Mouse (Mus musculus) fibroblast of lung, adult 2 months (primary cell): ENCODE results near the gene Ifng.
"Not testable (repeated sequence)": the region's sequence is repeated elsewhere in the genome, so short reads cannot be mapped to it uniquely, and the experiment has no call there.

Experiments
- DNase-seq: peaks from one replicate; pipeline ENCODE4 v3.0.0-alpha.2; 2011; ENCODE audit warnings: low read depth

Ifng gene

DNA sequence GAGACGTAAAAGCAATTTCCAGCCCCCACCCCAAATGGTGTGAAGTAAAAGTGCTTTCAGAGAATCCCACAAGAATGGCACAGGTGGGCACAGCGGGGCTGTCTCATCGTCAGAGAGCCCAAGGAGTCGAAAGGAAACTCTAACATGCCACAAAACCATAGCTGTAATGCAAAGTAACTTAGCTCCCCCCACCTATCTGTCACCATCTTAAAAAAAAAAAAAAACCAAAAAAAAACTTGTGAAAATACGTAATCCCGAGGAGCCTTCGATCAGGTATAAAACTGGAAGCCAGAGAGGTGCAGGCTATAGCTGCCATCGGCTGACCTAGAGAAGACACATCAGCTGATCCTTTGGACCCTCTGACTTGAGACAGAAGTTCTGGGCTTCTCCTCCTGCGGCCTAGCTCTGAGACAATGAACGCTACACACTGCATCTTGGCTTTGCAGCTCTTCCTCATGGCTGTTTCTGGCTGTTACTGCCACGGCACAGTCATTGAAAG lies at the start of gene Ifng:
Ifng (plus strand) TSS at position 305 of the 499 bp plus-strand sequence.
- no peak for DNase-seq

DNA sequence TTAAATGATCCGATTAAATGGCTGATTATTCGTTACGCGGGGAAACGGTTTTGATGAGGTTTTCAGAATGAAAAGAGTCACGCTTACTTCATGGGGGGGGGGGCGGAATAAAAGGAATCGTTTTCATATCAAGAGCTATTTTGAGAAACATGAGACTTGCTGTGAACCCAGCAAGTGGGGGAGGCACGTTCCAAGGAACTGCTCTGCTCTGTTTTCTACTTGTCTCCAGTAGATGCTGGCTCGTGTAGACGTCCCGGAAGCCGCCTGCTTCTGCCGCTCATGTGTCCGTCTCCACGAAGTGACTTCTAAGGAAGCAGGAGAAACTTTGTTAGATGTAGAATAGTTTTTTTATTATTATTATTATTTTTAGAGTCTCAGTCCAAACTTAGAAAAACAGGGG lies 40.9 kb upstream of the Ifng start:
- no peak for DNase-seq

DNA sequence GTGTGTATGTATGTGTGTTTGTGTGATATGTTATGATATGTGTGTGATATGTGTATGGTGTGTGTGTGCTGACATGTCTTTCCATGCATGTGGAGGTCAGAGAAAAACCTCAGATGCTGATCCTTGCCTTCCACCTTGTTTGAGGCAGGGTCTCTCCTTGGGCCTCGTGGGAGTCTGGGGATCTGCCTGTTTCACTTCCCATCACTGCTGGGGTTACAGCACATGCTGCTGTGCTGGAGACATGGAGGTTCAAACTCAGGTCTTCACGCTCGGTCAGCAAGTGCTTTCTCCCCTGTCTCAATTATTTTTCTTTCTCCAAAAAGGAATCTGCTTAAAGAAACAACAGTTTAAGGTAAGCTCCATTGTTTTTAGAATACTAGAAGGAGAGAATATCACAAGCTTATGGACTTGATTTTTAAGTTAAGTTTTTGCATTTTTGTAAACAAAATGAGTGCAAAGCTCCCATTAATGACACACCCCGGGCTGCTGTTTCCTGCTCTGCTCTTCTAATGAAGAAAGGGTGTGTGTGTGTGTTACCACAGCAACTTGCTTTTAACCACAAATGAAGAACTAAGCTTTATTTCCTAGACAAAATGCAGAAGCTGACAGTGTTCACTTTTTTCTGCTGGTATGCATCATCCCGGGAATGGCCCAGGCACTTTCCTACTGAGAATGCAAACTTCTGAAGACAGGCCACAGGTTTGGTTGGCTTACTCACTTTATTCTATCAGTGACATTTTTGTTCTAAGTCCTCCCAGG lies 34.2 kb upstream of the Ifng start:
- no peak for DNase-seq

DNA sequence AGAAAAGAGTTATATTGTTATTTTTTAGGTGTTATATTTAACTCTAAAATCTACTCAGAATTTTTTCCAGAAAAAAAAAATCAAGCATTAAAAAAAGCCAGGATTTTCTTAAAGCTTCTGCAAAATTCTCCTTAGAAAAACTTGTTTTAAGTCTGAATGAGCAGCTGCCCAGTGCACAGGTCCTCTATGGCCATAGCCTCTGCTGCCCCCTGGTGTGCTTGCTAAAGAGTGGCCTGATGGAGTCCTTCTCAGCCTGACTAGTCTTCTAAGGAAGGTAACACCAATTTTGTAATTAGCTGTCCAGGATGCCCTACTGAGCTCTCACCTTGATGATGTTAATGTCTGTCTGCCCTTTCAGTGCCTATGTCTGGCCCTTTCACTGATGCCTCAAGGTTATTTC lies 29.5 kb upstream of the Ifng start:
- no peak for DNase-seq

DNA sequence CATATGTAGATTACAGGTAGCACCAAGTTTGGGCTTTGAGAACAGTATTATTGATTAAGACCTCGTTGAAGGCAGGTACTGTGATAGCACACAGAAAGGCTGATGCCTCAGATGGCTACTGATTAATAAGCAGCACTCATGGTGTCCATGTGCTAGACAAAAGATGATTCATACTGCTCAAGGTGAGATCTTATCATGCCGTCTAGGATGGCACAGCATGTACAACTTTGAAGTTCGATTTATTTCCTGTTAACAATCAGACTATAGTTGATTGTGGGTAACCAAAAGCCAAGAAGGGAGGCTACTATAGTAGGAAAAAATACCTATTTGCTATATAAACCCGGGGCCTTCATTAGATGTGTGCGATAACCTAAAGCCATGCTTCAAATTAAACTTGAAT lies 28.1 kb upstream of the Ifng start:
- no peak for DNase-seq

DNA sequence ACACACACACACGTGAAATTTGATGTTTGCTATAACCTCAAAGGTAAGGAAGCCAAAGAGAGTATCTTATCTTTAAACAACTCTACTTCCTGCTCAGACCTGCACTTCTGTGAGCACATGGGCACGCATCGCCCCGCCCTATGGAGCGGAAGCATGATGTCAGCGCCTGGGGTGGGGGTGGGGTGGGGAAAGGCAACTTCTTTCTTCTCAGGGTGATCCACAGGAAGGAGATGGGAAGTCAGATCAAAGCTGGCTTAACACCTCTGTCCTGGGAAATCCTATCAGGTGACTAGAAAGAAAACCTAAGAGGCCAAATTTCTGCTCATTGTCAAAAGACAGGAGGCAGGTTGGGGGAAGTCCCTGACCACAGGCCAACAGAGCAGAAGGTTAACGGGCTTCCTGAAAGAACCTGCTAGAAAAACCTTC lies 21.8 kb upstream of the Ifng start:
- DNase-seq, result no peak

DNA sequence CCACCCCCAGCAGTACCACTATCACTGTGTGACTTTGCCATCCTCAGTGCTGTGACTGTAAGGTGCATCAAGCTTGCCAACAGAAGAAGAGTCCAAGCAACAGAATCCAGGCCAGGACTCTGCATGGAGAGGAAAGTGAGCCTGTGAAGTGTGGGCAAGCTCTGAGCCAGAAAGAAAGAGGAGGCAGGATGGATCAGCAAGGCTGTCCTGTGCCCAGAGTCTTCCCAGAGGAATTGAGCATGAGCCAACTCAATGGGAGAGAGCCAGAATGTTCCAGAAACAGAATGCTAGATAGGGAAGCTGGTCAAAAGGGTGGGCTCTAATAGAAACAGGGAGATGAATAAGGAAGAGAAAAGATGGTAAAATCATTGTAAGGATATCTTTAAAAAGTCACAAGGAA lies 19.9 kb upstream of the Ifng start:
- DNase-seq, result no peak

DNA sequence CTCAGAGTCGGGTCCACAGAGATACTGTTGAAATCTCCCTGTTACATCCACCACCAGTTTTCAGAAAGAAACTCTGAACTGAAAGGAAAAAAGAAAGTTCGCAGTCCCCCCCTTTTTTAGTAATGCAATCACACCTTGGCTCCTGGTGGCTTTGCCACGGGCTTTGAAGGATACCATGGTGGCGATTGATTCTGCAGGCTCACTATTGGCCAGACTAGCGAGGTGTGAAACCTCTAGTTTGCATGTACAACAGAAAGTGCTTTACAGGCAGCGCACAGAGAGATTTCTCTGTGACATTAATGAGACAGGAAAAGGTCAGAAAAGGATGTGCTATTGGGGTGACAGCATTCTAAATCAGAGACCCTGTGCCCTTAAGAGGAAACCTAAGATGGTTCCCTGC lies 5.3 kb upstream of the Ifng start:
- no peak for DNase-seq

DNA sequence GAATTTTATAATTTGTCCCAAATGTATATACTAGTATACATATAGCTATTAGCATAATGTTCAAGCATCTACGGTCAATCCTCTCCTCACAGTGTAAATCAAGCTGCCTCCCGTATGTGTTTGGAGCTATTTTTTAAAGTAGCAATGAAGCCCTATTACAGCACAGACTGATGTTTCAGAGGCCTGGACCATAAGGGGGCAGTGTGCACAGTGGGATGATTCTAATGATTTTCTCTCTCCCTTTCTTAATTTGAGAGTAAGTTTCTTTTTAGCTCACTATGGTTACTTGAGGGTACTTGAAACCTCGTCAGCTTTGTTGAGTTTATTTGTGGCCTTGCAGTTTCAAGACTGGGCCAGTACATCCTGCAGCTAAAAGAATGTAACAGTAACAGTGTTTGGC lies 1.1 kb downstream of the Ifng start:
- DNase-seq, result peak; percentile 23

DNA sequence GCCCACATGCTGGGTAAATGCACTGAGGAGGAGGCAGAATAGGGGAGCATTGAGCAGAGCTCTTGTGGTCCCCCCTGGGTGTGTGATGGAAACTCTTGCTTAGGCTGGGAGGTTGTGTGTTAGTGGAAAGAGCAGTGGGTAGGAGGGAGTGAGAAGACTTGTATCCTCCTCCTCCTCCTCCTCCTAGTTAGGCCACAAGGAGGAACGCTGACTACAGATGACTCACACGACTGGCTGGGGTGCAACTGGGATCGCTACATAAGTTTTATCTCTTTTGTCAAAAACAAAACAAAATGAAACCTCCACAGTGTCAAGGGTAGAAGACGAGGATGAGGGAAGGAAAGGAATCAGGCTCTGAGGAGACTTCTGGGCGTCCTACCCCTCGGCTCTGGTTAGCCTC lies 2.2 kb downstream of the Ifng start:
- no peak for DNase-seq

DNA sequence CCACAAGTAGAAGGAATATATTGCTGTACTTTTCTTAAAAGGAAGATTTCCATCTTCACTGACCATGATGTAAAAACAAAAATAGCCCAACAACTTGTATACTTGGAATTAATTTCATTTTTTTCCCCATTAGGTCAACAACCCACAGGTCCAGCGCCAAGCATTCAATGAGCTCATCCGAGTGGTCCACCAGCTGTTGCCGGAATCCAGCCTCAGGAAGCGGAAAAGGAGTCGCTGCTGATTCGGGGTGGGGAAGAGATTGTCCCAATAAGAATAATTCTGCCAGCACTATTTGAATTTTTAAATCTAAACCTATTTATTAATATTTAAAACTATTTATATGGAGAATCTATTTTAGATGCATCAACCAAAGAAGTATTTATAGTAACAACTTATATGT lies 4.2 kb downstream of the Ifng start:
- DNase-seq, result no peak

DNA sequence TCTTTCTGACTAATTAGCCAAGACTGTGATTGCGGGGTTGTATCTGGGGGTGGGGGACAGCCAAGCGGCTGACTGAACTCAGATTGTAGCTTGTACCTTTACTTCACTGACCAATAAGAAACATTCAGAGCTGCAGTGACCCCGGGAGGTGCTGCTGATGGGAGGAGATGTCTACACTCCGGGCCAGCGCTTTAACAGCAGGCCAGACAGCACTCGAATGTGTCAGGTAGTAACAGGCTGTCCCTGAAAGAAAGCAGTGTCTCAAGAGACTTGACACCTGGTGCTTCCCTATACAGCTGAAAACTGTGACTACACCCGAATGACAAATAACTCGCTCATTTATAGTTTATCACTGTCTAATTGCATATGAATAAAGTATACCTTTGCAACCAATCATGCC lies 4.7 kb downstream of the Ifng start:
- DNase-seq, result no peak

DNA sequence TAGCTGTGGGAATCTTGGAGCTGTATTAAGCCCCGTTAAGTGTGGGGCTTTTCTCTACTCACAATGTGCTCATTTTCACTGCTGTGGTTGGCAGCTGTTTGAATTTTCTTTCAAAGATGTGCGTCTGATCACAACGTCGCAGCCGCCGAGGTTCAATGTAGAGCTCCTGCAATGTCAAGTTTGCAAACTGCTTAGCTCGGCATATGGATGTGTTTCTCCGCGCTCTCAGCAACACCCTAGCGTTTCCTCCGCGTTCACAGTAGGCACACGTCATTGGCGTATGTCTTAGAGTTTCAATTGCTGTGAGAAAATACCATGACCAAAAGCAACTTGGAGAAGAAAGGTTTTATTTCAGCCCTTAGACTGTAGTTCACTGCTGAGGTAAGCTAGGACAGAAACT lies 5.1 kb downstream of the Ifng start:
- DNase-seq, result no peak

DNA sequence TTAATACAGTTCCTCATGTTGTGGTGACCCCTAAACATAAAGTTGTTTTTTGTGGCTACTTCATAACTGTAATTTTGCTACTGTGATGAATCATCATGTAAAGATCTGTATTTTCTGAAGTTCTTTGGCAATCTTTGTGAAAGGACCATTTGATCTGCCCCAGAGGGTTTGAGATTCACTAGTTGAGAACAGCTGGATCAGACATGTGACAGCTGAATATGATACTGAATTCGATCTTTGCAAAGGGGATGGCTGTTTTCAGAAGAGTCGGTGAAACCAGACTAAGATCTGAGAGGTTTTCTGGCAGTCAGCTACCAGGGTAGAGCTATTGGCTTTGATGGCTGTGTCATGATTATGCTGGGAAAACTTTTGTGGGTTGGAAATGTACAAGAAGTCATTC lies 10.9 kb downstream of the Ifng start:
- peak; percentile 43 for DNase-seq

DNA sequence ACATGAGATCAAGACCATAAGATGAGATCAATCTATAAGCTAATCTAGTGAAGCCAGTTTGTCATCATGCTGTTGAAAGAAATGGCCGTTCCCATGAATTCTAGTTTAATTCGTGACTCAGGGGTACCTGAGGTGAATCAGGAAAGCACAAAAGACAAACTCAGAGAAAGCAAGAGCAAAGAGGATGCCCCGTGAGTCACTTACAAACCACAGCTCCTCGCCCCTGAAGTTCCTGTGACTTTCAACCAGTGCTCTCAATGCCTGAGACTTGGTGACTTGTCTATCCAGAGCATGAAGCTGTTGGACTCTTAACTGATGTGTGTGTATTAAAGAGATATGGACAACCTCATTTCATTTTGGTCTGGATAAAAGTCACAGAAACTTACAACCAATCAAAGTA lies 17.9 kb downstream of the Ifng start:
- no peak for DNase-seq

DNA sequence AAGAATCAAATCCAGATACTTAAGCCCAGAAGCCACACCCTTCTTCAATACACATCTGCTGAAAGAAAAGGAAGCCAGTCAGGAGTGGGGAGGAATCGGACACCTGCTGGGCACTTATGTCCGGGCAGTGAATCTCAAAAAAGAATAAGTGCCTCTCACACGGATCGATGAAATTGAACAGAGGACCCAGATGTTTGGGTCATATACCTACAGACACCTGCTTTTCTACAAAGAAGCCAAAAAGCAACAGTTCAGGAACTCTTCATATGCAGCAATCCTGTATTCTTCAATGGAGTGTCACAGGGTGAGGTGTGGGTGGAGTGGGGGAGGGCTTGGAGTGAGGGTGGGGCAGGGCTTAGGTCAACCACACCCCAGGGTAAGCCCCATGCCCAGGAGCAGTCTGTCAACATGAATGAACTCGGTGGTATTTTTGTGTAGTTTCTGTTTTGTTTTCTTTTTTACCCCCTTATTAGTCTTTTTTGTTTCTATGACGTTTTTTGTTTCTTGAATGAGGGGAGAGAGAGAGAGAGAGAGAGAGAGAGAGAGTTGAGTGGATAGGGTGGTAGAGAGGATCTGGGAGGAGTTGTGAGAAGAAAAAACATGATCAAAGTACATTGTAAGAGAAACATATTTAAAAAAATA lies 20.4 kb downstream of the Ifng start:
- no peak for DNase-seq

DNA sequence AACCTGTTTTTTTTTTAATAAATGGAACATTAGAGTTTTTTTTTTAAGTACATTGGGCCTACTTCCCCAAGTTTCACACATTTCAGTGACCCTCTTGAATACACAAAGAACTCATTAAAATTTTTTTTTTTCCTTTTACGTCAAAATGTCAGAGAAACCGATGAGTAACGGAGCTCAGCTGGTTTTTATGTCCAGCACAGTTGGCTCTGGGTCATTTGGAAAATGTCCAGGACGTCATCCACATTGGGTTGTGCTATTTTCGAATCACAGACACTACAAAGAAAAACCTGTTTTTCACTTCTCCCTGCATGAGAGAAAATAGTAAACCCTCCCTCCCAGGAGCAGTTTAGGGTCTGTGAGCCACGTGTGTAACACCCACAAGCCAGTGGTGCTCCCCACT lies 25.6 kb downstream of the Ifng start:
- peak; percentile 77 for DNase-seq

DNA sequence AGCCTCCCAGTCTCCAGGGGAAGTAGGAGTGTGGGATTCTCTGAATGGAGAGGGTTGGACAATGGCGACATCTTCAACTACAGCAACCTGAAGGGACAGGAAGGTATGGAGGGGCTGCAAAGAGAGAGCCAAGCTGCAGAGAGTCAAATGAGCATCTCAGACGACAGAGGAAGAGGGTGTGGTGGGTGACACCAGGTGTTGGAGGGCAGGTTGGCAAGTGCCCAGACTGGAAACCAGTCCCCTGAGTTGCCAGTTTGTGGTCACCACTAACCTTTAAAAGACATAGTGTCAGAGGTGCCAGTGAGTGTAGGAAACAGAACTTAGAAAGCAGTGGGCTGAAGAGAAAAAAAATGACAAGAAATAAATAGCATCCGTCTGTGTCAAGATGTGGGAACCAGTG lies 28.2 kb downstream of the Ifng start:
- DNase-seq, result no peak

DNA sequence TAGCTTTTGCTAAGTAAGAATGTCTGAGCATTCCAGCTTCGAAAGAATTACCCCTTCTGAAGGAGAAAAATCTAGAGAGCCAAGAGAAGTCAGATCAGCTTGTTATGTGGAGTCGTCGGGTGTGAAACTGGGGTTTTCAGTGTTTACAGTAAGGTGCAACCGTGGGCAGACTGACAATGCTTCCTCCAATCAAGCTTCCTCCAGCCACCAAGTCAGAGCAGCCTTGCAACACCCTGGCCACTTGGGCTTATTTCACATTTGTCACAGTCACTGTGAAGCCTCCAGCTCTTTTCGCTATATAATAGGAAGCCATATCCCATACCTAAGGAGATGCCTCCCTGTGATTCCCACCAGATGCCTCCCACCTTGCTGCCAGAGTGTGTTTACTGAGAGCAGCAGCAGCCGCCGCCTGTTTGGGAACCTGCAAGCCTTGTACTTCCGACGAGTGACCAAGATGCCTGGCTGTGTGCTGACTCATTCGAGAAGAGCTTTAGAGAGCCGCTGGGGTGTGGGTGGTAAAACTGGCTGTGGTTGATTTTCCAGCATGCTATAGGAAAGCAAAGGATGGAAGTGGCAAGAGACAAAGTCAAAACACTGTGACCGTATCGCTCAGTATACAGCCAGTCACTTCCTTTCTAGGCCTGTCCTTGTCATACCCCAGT lies 29.6 kb downstream of the Ifng start:
- peak; percentile 15 for DNase-seq

DNA sequence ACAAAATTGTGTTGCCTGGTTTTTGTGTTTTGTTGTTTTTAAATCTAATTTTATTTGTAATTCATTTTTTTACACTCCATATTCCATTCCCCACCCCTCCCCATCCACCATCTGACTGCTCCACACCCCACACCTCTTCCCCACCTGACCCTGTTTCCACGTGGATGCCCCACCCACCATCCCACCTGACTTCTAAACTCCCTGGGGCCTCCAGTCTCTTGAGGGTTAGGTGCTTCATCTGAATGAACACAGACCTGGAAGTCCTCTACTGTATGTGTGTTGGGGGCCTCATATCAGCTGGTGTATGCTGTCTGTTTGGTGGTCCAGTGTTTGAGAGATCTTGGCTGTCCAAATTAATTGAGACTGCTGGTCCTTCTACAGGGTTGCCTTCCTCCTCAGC lies 32.0 kb downstream of the Ifng start:
- not testable (repeated sequence) for DNase-seq

DNA sequence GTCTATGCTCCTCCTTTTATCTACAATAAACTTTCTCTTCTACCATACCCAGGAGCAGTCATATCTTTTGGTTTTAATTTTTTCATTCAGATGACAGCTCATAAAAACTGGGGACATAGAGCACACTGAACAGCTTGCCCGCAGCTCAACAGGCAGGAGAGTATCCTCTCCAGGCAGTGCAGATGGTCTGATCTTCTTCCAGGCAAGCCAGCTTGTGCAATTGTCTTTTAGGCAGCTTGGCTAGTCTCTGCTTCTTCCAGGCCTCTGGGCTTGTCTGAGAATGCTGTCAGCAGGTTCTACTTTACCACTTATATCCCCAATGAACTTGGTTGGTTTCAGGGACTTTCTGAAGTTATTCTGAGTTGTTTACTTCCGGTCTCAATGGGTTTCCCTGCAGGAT lies 35.9 kb downstream of the Ifng start:
- no peak for DNase-seq

DNA sequence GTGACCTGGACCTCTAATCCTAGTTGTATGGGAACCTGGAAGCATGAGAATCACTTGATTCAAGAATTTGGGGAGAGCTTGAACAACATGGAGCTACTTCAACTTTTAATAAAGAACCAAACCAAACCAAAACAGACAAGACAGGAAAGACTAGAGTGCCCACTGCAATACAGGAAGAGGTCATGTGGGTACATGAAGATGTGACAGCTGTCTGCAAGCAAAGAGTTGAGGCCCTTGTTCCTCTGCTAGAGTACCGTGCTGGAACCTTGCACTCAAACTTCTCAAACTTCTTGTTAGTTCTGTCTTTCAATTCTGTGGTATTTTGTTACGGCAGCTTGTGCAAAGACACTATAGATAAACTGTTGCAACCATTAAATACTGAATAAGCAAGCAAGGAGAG lies 36.5 kb downstream of the Ifng start:
- DNase-seq, result no peak

DNA sequence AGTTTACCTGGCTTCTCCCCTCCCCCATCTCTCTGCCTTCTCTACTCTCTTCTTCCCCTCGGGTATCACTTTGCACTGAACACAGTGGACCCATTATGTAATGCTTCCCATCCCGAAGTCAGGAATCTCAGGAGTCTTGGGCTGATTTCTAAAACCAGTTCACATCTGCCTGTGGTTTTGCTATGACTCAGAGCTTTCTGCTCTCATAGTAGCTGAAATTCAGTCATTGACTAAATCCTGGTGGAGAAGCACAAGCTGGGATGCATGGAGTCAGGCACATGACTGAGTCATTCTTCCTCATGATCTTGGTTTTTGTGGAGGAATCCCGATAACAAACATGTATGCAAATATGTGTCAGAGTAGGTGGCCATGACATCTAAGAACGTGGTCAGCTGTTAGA lies 38.4 kb downstream of the Ifng start:
- peak; percentile 86 for DNase-seq
